Mouse (Mus musculus) brown adipose tissue, adult 24 weeks (tissue): ENCODE results near the gene Ccdc114. TPM values are rescaled to one million over a fixed set of nuclear protein-coding genes. Genes with fewer than 3 reads are reported as not detected.
"Not testable (repeated sequence)": the region's sequence is repeated elsewhere in the genome, so short reads cannot be mapped to it uniquely, and the experiment has no call there.

Experiments used
- H3K27ac ChIP-seq: fragments of 200-500 bp; replicated peaks from 2 replicates; pipeline ENCODE4 v1.5.1; 2012; ENCODE audit warnings: low read depth, mild to moderate bottlenecking, low read length
- H3K4me1 ChIP-seq: fragments of 200-500 bp; 2 replicates; pipeline ENCODE4 v1.6.1; 2012; ENCODE audit warnings: low read length, mixed read lengths; ENCODE audit not compliant: control insufficient read depth, insufficient read depth, insufficient read length
- H3K4me3 ChIP-seq: fragments of 200-500 bp; 2 replicates; pipeline ENCODE4 v1.5.1; 2012; ENCODE audit warnings: low read depth, mild to moderate bottlenecking, low read length, moderate library complexity; ENCODE audit not compliant: insufficient read depth
- polyA plus RNA-seq: library from polyadenylated mRNA; stranded (reverse); fragments of >200 nt; gene quantifications from 2 replicates; pipeline ENCODE4 v1.2.4, GENCODE M21; 2012; ENCODE audit not compliant: missing spikeins, insufficient read depth, insufficient read length

Ccdc114 gene
- 1.2 and 1.7 TPM in 2 replicates for polyA plus RNA-seq

DNA sequence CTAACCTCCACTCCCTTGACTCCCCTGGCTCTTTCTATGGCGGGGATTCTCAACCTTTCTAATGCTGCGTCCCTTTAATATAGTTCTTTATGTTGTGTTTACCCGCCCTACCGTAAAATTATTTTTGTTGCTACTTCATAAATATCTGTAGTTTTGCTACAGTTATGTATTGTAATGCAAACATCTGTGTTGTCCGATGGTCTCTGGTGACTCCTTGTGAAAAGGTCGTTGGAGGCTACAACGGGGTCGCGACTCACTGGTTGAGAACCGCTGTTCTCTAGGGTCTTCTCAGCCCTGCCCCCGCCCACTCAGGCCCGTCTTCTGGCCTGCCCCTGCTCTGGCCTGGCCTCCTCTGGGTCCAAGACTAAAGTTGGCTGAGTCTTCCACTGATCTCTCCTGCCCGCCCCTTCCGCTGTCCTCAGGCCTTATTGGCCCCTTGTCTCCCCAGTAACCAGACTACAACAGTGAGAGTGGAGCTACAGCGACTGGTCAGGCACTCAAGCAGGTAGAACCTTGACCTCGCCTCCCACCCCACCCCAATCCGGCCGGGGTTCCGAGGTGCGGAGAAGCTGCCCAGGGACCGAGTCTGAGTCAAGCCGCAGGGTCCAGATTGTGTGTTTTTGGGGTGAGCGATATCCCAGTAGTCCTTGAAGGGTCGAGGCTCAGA lies at the start of gene Ccdc114:
Gene Ccdc114 (plus strand): TSS at position 311 of the 667 bp plus-strand sequence.
- peak within 1 kb of the TSS; percentile 73 for H3K4me3 ChIP-seq
- H3K4me1 ChIP-seq = 0 out of 2 replicates have a peak, but pooled peaks cover 3% of the 10 kb centered on the region
- H3K27ac ChIP-seq = peak within 1 kb of the TSS; percentile 94

DNA sequence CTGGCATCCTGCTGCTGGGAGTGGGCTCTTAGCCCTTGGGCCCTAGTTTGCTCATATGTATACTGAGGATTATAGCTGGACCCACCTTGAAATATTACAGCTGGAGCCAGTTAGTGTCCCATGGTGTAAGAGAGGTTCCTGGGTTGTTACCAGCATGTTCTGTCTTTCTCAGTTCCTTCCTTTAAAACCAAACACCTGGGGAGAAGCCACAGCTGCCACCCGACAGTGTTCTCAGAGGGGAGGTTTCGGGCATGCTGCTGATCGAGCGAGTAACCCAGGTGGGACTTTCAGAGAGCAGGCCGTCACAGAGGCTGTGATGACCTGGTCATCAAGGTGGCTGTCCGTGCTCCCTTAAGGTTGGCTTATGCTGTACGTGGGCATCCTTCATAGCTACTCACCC lies 47.0 kb upstream of the Ccdc114 start:
- Histone ChIP-seq H3K27ac (no peak overlapping the region), H3K4me3 (no peak overlapping the region), H3K4me1 (0 out of 2 replicates have a peak, but pooled peaks cover 3% of the 10 kb centered on the region)

DNA sequence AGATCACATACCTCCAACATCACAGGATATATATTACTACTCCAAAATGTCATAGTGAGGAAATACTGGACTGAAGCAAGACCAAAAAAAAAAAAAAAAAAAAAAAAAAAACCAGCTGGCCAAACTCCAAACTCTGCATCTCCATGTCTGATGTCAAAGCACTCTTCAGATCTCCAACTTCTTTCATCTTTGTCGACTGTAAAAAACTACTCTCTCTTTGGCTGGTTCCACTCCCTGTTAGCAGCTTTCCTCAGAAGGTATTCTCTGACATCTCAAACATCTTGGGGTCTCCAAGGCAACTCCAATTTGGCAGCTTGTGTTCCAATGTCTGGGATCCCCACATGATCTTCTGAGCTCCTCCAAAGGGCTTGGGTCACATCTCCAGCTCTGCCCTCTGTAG lies 45.6 kb upstream of the Ccdc114 start, which contains the start of gene Grin2d:
Gene Grin2d (minus strand): TSS at position 101 of the 400 bp plus-strand sequence.
- not testable (repeated sequence) for H3K27ac ChIP-seq, H3K4me1 ChIP-seq, H3K4me3 ChIP-seq

DNA sequence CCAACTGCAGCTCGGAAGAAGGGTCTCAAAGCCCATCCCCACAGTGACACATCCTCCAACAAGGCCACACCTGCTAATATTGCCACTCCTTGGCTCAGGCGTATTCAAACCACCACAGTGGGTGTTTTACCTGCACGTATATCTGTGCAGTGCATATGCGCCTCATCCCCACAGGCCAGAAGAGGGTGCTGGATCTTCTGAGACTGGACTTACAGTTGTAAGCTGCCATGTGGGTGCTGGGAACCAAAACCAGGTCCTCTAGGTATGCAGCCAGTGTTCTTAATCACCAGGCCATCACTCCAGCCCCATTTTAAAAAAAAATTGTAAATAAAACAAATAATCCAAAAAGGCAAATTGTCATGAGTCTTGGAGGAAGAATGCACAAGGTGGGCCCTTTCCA lies 43.3 kb upstream of the Ccdc114 start:
- H3K4me3 ChIP-seq = no peak overlapping the region
- H3K27ac ChIP-seq = no peak overlapping the region
- no peaks in the 10 kb centered on the region for H3K4me1 ChIP-seq

DNA sequence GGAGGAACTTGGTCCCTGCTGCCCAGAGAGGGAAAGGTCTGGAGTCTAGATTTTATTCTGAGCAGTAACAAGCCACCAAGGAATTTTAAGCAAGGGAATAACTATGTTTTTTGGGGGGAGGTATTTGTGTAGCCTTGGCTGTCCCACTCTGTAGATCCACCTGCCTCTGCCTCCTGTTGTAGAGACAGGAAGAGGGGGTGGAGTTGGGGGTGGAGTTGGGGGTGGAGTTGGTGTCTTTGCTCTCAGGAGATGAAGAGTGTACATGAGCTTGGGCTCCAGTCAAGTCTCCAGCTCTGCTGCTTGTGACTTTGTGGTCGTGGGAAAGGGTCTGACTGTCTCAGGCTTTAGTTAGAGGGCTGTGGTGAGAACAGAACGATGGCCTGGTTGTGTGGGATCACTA lies 42.9 kb upstream of the Ccdc114 start:
- Histone ChIP-seq H3K27ac (no peak overlapping the region), H3K4me1 (no peaks in the 10 kb centered on the region), H3K4me3 (no peak overlapping the region)

DNA sequence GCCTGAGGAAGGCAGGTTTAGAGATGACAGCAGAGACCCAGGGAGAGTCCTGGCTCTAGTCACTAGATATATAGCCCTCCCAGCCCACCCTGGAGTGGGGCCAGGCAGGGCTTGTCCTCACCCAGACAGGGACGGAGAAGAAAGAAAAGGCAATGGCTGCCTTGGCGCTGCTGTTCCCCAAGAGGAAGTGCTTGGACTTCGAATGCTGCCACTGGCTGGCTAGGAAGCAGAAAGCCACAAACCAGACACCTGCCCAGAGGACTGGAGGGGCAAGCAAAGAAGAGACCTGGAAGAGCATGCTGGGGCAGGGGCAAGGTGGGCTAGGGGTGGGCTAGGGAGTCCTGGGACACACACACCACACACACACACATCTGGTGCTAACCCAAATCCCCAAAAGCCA lies 36.6 kb upstream of the Ccdc114 start:
- Histone ChIP-seq H3K27ac (no peak overlapping the region), H3K4me1 (no peaks in the 10 kb centered on the region), H3K4me3 (no peak overlapping the region)

DNA sequence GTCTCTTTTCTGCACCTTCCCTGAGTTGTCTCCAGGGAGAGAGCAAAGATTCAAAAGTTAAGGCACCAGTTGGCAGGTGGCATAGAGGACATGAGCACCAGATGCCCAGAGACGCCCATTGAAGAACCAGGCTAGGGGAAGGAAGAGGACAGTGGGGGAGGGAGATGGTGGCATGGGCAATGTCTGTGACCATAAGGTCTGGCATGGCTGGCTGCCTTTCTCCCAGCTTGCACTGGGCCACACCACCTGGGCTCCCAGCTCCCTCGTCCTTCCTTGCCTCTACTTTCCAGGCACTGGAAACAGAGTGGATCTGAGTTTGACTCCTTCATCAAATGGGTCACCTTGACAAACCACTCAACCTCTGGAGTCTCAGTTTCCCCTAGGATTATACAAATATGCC lies 31.2 kb upstream of the Ccdc114 start:
- Histone ChIP-seq H3K4me1 (no peaks in the 10 kb centered on the region), H3K4me3 (no peak overlapping the region), H3K27ac (no peak overlapping the region)

DNA sequence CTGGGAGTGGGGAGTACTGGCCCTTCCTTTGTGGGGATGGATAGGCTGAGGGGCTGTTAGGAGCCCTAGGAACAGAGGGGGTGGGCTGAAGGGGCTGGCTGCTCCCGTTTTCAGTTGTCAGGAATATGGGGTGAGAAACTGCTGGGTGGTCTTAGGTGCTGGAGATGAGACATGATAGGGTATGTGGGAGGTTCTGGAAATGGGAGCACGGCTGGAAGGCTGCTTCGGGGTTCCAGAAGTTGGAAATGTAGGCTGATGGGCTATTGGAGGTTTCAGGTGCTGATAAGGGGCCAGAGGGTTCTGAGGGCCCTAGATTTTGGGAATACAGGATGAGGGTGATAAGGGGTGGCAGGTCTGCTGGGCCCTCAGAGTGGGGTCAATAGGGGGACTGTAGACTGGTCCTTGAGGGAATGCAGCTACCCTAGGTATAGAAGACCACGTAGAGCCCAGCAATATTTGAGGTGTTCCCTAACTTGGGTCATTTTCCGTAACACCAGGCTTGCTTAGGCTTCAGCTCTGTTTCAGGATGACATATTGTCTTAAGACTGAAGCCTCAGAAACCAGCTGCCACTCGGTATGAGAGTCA lies 27.8 kb upstream of the Ccdc114 start:
- Histone ChIP-seq H3K4me3 (no peak overlapping the region), H3K4me1 (0 out of 2 replicates have a peak, but pooled peaks cover 2% of the 10 kb centered on the region), H3K27ac (no peak overlapping the region)

DNA sequence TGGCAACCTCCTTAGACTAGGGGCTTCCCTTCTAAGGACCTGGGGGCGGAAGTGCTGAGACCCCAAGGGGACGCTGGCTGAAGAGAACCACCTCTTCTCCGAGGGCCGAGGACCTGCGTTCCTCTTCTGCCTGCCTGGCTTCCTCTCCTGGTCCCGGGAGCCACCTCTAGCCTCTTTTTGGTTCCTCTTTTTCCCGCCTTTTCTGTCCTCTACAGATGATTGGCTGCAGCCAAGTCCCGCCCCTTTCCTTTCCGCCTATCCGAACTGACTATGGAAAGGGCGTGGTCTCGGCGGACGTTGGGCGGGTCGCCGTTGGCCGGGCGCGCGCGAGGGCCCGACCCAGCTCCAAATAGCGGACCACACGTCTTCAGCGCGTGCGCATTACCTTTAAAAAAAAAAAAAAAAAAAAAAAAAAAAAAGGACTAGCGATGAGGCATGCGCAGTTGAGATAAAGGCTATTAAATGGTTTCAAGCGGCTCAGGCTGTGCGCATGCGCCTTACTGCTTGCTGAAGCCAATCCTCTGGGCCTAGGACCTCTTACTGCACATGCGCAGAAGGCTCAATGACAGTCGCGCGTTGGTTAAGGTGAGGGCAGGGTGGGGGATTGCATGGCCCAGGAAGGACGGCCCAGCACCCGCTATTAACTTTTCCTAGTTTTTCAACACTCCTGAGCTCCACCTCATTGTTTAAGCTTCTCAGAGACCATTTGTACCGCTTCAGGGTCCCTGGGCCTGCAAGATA lies 27.2 kb upstream of the Ccdc114 start, which contains the start of the genes Syngr4 and Tmem143:
Gene Syngr4 (minus strand): TSS at position 198 of the 741 bp plus-strand sequence.
Gene Tmem143 (plus strand): TSS at position 425 of the 741 bp plus-strand sequence.
- Histone ChIP-seq H3K27ac (peak within 1 kb of the TSS; percentile 93), H3K4me3 (peak within 1 kb of the TSS; percentile 68)

DNA sequence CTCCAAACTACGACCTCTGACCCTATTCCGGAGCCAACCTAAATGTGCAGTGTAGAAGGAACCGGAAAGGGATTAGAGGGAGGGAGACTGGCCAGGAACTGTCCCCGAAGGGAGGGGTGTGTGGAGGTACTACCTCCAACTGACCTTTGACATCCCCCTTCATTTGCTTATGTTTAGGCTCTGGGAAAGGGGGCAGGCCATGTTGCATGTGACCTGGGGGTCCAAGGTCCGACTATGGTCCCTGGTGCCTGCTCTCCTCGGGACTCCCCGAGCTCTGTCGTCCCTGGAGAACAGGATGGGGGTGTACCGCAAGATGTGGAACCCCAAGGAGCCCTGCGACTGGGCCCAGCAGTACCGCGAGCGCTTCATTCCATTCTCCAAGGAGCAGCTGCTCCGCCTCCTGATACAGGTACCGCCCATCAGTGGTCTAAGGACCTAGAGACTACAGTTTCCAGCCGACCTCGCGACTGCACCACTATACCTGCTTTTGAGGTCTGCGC lies 26.6 kb upstream of the Ccdc114 start:
- Histone ChIP-seq H3K4me1 (0 out of 2 replicates have a peak, but pooled peaks cover 2% of the 10 kb centered on the region), H3K27ac (peak overlapping the region; percentile 93), H3K4me3 (peak overlapping the region; percentile 68)

More for the DNA sequence above, 27.2 kb upstream of the Ccdc114 start, which contains the start of the genes Syngr4 and Tmem143:
- 0 out of 2 replicates have a peak, but pooled peaks cover 2% of the 10 kb centered on the region for H3K4me1 ChIP-seq

DNA sequence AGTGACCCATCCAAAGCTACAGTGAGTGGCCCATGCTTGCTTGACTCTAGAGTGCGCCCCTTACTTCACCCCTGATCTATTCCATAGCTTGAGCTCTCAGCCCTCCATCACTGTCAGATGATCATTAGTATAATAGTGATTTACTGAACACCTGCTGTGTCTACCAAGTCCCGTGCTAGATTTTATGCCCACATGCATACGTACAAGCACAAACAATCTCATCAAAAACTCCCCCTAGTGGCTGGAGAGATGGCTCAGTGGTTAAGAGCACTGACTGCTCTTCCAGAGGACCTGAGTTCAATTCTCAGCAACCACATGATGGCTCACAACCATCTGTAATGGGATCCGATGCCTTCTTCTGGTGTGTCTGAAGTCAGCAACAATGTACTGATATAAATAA lies 25.7 kb upstream of the Ccdc114 start:
- H3K27ac ChIP-seq, H3K4me1 ChIP-seq: not testable (repeated sequence)
- peak overlapping the region; percentile 20; the same call in 1 of the 2 replicates for H3K4me3 ChIP-seq

DNA sequence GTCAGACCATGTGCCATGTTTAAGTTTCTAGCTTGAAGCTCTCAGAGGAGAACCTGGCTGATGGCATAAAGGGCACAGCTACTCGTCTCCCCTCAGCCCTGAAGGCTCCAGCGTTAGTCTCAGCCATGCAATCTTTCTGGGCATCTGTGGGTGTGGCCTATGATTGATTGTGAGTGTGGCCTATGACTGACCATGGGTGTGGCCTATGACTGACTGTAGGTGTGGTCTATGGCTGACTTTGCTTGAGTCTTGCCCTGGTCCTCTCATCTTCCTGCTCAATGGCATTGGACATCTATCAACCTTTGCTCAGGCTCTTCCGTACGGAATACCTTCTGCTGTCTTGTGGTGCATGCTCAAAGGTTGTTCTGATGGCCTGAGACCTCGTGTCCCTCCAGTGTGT lies 22.3 kb upstream of the Ccdc114 start:
- H3K27ac ChIP-seq = no peak overlapping the region
- no peak overlapping the region for H3K4me3 ChIP-seq
- H3K4me1 ChIP-seq = 0 out of 2 replicates have a peak, but pooled peaks cover 2% of the 10 kb centered on the region

DNA sequence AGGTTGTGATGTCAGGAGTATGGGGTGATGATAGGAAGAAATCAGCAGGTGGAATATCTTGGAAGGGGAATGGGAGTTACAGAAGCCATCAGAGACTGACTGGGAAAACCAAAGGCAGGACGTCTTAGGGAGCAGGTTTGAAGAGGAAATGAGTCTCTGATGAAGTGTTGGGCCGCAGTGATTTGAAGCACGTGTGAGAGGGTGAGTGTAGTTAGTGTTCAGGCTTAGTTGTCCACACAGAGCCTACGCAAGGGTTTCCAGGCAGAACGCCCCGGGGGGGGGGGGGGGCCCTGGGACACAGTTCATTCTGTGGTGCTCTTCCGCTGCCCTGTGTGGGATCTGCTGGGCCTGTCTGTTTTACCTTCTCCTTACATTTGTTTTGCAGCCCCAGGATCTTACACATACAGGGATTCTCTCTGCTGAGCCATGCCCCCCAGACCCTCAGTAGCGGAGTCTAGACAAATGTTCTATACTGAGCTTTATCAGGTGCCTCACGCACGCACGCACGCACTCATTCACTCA lies 21.3 kb upstream of the Ccdc114 start:
- 0 out of 2 replicates have a peak, but pooled peaks cover 2% of the 10 kb centered on the region for H3K4me1 ChIP-seq
- no peak overlapping the region for H3K27ac ChIP-seq
- H3K4me3 ChIP-seq = no peak overlapping the region

DNA sequence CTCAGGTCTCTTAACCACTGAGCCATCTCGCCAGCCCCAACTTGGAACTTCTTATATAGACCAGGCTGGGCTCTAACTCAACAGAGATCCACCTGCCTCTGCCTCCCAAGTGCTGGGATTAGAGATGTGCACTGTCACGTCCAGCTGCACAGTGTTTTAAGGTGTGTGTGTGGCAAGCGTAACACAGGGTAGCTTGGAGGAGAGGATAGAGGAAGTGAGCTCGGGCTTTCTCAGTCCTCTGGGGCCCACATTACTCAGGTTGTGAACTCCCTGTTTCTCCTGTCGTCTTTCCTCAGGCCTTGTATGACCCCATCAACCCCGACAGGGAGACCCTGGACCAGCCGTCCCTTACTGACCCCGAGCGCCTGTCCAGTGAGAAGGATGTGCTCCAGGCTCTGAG lies 17.2 kb upstream of the Ccdc114 start:
- Histone ChIP-seq H3K4me1 (no peaks in the 10 kb centered on the region), H3K4me3 (no peak overlapping the region), H3K27ac (no peak overlapping the region)

DNA sequence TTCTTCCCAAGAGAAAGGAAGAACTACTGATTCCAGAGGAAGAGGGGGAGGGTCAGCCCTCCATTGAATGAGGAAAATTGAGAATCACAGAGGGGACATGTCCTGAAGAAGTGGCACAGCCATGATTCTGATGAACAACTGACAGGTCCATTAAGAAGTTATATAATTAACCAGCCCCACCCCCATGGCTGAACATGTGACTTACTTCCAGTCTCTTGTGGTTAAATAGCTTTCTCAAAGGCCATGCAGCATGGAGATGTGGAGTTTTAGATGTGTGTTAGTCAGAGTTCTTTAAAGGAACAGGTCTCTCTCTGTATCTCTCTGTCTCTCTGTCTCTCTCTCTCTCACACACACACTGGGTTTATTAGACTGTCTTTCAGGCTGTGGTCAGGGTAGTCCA lies 15.5 kb upstream of the Ccdc114 start:
- Histone ChIP-seq H3K27ac (no peak overlapping the region), H3K4me3 (no peak overlapping the region)

More for the DNA sequence above, 15.5 kb upstream of the Ccdc114 start:
- H3K4me1 ChIP-seq = no peaks in the 10 kb centered on the region
